Mouse (Mus musculus) liver (tissue): ENCODE data around the gene Gas2l3.

Source experiments
- DNase-seq: peaks from one replicate; pipeline ENCODE4 v3.0.0-alpha.2; 2020; ENCODE audit warnings: mixed read lengths

The Gas2l3 gene

DNA sequence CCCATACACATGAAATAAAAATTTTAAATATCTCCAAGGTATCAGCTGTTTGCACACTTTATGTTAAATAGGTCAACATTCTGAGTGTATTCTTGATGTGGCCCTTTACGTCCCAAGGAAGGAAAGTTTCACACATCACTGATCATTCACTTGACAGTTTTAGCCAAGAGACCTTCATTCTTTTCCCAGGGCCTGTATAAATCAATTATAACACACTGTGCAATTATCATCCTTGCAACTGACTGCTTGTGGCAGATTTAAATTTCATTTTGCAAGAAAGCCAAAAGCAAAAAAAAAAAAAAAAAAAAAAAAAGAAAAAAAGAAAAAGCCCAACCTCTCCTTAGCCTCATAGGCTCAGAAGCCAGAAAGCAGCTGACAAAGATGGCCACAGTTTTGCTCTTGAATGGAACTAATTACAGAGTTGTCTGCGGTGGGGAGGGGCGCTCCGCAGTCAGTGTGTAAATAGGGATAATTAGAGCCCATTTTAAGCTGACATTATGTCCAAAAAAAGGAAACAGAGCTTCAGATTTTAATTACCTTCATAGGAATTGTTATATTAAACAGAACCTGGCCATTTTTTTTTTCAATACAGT is 52.1 kb downstream of the Gas2l3 start:
- no peak for DNase-seq

DNA sequence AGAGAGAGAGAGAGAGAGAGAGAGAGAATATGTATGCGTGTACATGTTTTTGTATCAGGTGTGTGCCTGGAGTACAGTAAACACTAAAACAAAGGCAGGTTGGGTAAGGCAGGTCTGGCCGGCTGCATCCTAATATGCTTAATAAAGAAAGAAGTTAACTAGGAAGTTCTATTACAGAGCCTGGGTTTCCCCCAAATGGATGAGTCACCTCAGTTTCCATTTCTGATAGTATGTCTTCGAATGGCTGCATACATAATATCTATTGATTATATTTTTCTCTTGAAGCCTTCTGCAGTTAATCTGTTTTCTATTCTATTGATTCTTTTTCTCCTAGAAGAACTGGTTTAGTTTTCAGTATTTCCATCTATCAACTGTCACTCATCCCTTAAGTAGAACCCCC is 57.3 kb downstream of the Gas2l3 start:
- DNase-seq: no peak

DNA sequence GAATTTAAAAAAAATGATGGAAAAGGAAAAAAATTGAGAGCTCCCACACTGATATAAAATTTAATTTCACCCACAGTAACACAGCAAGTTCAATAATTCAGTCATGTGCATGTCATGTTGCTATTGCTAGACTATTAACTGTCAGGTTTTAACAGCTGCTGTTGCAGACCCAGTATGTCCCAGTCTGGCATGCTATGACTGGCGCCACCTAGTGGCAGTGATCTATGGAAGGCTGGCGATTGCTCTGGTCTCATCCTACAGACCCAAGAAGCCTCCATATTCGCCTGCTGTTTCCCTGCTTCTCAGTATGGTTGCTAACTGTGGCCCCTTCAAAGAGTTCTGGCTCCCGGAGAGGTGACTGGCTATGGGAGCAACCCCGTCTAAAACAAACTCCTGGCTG is 60.3 kb downstream of the Gas2l3 start:
- DNase-seq: peak; percentile 81

- DNase-seq: no peak
Observed at GRCm38 (mm10) chr10:89377750-89378149, 66.0 kb downstream of the Gas2l3 start.

DNA sequence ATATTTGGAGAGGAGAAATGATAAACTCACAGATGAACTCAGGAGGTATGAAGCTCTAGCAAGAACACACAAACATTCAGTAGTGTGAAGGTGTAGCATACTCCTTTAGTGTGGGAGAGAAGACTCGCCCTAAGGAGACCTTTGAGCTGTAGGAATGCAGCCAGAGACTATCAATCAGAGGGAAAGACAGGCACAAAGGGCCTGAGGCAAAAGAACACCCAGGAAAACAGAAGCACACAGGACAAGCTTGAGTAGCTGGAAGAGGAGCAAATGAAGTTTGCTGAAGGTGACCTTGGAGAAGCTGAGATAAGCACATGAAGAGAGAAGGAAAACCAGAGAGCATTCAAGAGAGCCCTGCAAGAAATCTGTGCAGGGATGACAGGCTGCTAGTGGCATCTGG is 73.7 kb downstream of the Gas2l3 start:
- DNase-seq: no peak

DNA sequence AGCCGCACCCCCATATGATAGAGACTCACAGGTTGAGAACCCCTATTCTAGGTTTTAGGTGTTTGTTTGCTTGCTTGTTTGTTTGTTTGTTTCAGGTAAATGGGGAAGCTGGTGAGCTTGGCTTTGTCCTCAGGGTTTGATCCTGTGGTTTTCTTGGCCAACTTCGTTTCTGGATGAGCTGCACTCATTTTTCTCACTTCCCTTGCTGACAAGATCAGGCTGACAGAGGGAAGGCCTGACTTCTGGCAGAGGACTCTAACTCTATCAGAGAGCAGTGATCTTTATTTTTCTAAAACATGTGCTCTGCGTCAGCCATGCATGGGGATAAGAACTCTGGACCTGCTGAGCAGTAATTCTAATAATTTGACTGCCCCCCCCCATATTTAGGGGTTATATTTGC is 84.8 kb downstream of the Gas2l3 start:
- DNase-seq: no peak
